Mouse (Mus musculus): ENCODE measurements at regions not wholly inside any gene's neighbourhood (a gene's known extent, or its start where the extent isn't known, plus 50 kb on each side); places are given as distances from the start of the nearest gene placed in this dataset.

DNA sequence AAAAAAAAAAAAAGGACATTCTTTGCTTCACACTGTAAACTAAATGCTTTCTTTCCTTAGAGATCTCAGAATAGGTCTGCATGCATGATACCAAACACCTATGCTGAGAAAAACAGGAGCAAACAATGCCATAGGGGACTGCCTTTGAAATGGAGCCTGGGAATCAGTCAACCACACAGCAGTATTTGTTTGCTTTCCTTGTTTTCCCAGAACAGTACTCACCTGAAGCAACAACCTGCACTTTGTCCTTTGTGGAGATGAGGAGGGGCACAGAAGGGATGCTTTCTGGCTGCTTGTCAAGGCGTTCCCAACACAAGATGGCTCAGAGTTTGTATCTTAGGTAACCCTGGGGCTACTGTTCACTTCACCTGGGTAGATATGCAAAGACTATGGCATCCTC, 690.5 kb downstream of the Inhba start:
- no peak for TF ChIP-seq CTCF (IDR thresholded peaks at IDR 0.05; ENCODE audit: extremely low read depth, insufficient read depth, low read length)
- TF ChIP-seq POLR2A (IDR thresholded peaks at IDR 0.05; ENCODE audit: extremely low read depth, insufficient read depth, low read length) = no peak
